Mouse (Mus musculus) forebrain, embryonic 13.5 days (tissue): ENCODE measurements around the gene Tcf12. TPM values are rescaled to one million over a fixed set of nuclear protein-coding genes. Genes with fewer than 3 reads are reported as not detected.

ENCODE experiments used
- ATAC-seq: fragments of 200-750 bp; cut with Nextera tagmentation; 2 replicates; pipeline ENCODE4 v1.8.0; 2017
- H3K27ac ChIP-seq: fragments of 300-500 bp; sonication (generic); 2 replicates; pipeline ENCODE4 v1.5.1; 2015; ENCODE audit warnings: inconsistent platforms, mild to moderate bottlenecking, moderate library complexity
- H3K27me3 ChIP-seq: fragments of 300-500 bp; sonication (generic); 2 replicates; pipeline ENCODE4 v1.6.1; 2015; ENCODE audit warnings: mild to moderate bottlenecking, inconsistent platforms
- H3K36me3 ChIP-seq: fragments of 300-500 bp; sonication (generic); 2 replicates; pipeline ENCODE4 v1.6.1; 2015; ENCODE audit warnings: mild to moderate bottlenecking, inconsistent platforms; ENCODE audit not compliant: poor library complexity, severe bottlenecking
- H3K4me1 ChIP-seq: fragments of 300-500 bp; sonication (generic); 2 replicates; pipeline ENCODE4 v1.6.1; 2015; ENCODE audit warnings: inconsistent platforms
- H3K4me2 ChIP-seq: fragments of 300-500 bp; sonication (generic); 2 replicates; pipeline ENCODE4 v1.6.1; 2015; ENCODE audit warnings: inconsistent platforms, mild to moderate bottlenecking, moderate library complexity
- H3K4me3 ChIP-seq: fragments of 300-500 bp; sonication (generic); 2 replicates; pipeline ENCODE4 v1.5.1; 2015; ENCODE audit warnings: mild to moderate bottlenecking, inconsistent platforms
- H3K9ac ChIP-seq: fragments of 300-500 bp; sonication (generic); 2 replicates; pipeline ENCODE4 v1.6.1; 2015; ENCODE audit warnings: mild to moderate bottlenecking, inconsistent platforms
- H3K9me3 ChIP-seq: fragments of 300-500 bp; sonication (generic); replicated peaks from 2 replicates; pipeline ENCODE4 v1.6.1; 2016; ENCODE audit warnings: inconsistent platforms
- WGBS: fragments of 180-500 bp; shearing (Covaris S2); methylation state at CpG from one replicate; pipeline ENCODE4 v1.1.7; 2015; 5-methylcytosine and 5-hydroxymethylcytosine counted together
- polyA plus RNA-seq: library from polyadenylated mRNA; unstranded; fragments of >200 nt; fragmentation: Nextera tagmentation; extraction: Ambion mirVana; gene quantifications from 2 replicates; pipeline ENCODE4 v1.2.1, GENCODE M21; 2015

Tcf12 gene
- polyA plus RNA-seq, 1 experiment from 2014 or later = 83.1 TPM

GRCm38 (mm10) chr9:71827371-71827770 lies 284.3 kb downstream of the Tcf12 start:
- Histone ChIP-seq H3K9me3 (no peaks in the 10 kb centered on the region), H3K9ac (no peak overlapping the region), H3K4me2 (no peak overlapping the region), H3K27me3 (no peaks in the 10 kb centered on the region), H3K36me3 (no peaks in the 10 kb centered on the region), H3K27ac (no peak overlapping the region), H3K4me1 (no peaks in the 10 kb centered on the region), H3K4me3 (no peak overlapping the region)
- 94% methylated on average over 5 of the region's 5 CpGs for WGBS
- ATAC-seq = no peak

- ATAC-seq = no peak
- H3K27me3 ChIP-seq = no peaks in the 10 kb centered on the region
- no peaks in the 10 kb centered on the region for H3K4me1 ChIP-seq
- H3K9ac ChIP-seq = no peak overlapping the region
- H3K9me3 ChIP-seq = no peaks in the 10 kb centered on the region
- H3K4me3 ChIP-seq = no peak overlapping the region
- no peaks in the 10 kb centered on the region for H3K36me3 ChIP-seq
- WGBS = 84% methylated on average over 12 of the region's 12 CpGs
- no peak overlapping the region for H3K27ac ChIP-seq
- H3K4me2 ChIP-seq = no peak overlapping the region
These were observed 285.6 kb downstream of the Tcf12 start for GRCm38 (mm10) chr9:71826040-71826525.

GRCm38 (mm10) chr9:71822003-71822402 lies 289.7 kb downstream of the Tcf12 start:
- H3K9ac ChIP-seq = no peak overlapping the region
- ATAC-seq = no peak
- H3K27me3 ChIP-seq = no peaks in the 10 kb centered on the region
- 90% methylated on average over 3 of the region's 3 CpGs for WGBS
- H3K4me1 ChIP-seq = no peaks in the 10 kb centered on the region
- no peak overlapping the region for H3K4me2 ChIP-seq
- H3K27ac ChIP-seq = no peak overlapping the region
- no peak overlapping the region for H3K4me3 ChIP-seq
- no peaks in the 10 kb centered on the region for H3K36me3 ChIP-seq
- no peaks in the 10 kb centered on the region for H3K9me3 ChIP-seq

GRCm38 (mm10) chr9:71818453-71818852 lies 293.2 kb downstream of the Tcf12 start:
- Histone ChIP-seq H3K27ac (no peak overlapping the region), H3K9ac (no peak overlapping the region), H3K36me3 (no peaks in the 10 kb centered on the region), H3K9me3 (no peaks in the 10 kb centered on the region), H3K27me3 (no peaks in the 10 kb centered on the region), H3K4me3 (no peak overlapping the region), H3K4me2 (no peak overlapping the region), H3K4me1 (no peaks in the 10 kb centered on the region)
- WGBS = 92% methylated on average over 7 of the region's 7 CpGs
- ATAC-seq = no peak

- Histone ChIP-seq H3K4me1 (0 out of 2 replicates have a peak, but pooled peaks cover 3% of the 10 kb centered on the region), H3K4me2 (no peak overlapping the region), H3K36me3 (no peaks in the 10 kb centered on the region), H3K27ac (no peak overlapping the region), H3K27me3 (no peaks in the 10 kb centered on the region), H3K9ac (no peak overlapping the region), H3K4me3 (no peak overlapping the region), H3K9me3 (no peaks in the 10 kb centered on the region)
- ATAC-seq = no peak
- 75% methylated on average over 3 of the region's 3 CpGs for WGBS
These were observed 295.6 kb downstream of the Tcf12 start for GRCm38 (mm10) chr9:71816121-71816520.

GRCm38 (mm10) chr9:71813565-71813964 lies 298.1 kb downstream of the Tcf12 start:
- Histone ChIP-seq H3K4me3 (no peak overlapping the region), H3K9me3 (no peaks in the 10 kb centered on the region), H3K27me3 (0 out of 2 replicates have a peak, but pooled peaks cover 5% of the 10 kb centered on the region), H3K4me1 (0 out of 2 replicates have a peak, but pooled peaks cover 3% of the 10 kb centered on the region), H3K36me3 (no peaks in the 10 kb centered on the region), H3K27ac (no peak overlapping the region), H3K9ac (no peak overlapping the region), H3K4me2 (no peak overlapping the region)
- ATAC-seq = no peak
- WGBS = 80% methylated on average over 3 of the region's 3 CpGs

GRCm38 (mm10) chr9:71812914-71813313 lies 298.8 kb downstream of the Tcf12 start:
- H3K4me1 ChIP-seq = 0 out of 2 replicates have a peak, but pooled peaks cover 3% of the 10 kb centered on the region
- H3K4me3 ChIP-seq = no peak overlapping the region
- H3K9ac ChIP-seq = no peak overlapping the region
- H3K36me3 ChIP-seq = no peaks in the 10 kb centered on the region
- H3K4me2 ChIP-seq = no peak overlapping the region
- H3K27ac ChIP-seq = no peak overlapping the region
- no peaks in the 10 kb centered on the region for H3K9me3 ChIP-seq
- H3K27me3 ChIP-seq = 0 out of 2 replicates have a peak, but pooled peaks cover 5% of the 10 kb centered on the region
- WGBS = 28% methylated on average over 4 of the region's 4 CpGs
- ATAC-seq = no peak

GRCm38 (mm10) chr9:71812402-71812801 lies 299.3 kb downstream of the Tcf12 start:
- H3K4me3 ChIP-seq = no peak overlapping the region
- H3K36me3 ChIP-seq = no peaks in the 10 kb centered on the region
- 38% methylated on average over 4 of the region's 4 CpGs for WGBS
- no peak for ATAC-seq
- H3K4me1 ChIP-seq = 0 out of 2 replicates have a peak, but pooled peaks cover 3% of the 10 kb centered on the region
- H3K27me3 ChIP-seq = 0 out of 2 replicates have a peak, but pooled peaks cover 5% of the 10 kb centered on the region
- H3K9ac ChIP-seq = no peak overlapping the region
- H3K4me2 ChIP-seq = no peak overlapping the region
- no peaks in the 10 kb centered on the region for H3K9me3 ChIP-seq
- no peak overlapping the region for H3K27ac ChIP-seq

- Histone ChIP-seq H3K9me3 (no peaks in the 10 kb centered on the region), H3K27ac (no peak overlapping the region), H3K4me1 (0 out of 2 replicates have a peak, but pooled peaks cover 3% of the 10 kb centered on the region), H3K4me2 (no peak overlapping the region), H3K36me3 (no peaks in the 10 kb centered on the region), H3K27me3 (0 out of 2 replicates have a peak, but pooled peaks cover 5% of the 10 kb centered on the region), H3K9ac (no peak overlapping the region), H3K4me3 (no peak overlapping the region)
- WGBS = 67% methylated on average over 5 of the region's 5 CpGs
- no peak for ATAC-seq
These were observed 300.3 kb downstream of the Tcf12 start for GRCm38 (mm10) chr9:71811404-71811803.

- H3K4me3 ChIP-seq = no peak overlapping the region
- 0 out of 2 replicates have a peak, but pooled peaks cover 3% of the 10 kb centered on the region for H3K4me1 ChIP-seq
- H3K4me2 ChIP-seq = no peak overlapping the region
- WGBS = 71% methylated on average over 2 of the region's 2 CpGs
- ATAC-seq = no peak
- H3K9ac ChIP-seq = no peak overlapping the region
- H3K27me3 ChIP-seq = 0 out of 2 replicates have a peak, but pooled peaks cover 5% of the 10 kb centered on the region
- no peaks in the 10 kb centered on the region for H3K36me3 ChIP-seq
- H3K27ac ChIP-seq = no peak overlapping the region
- no peaks in the 10 kb centered on the region for H3K9me3 ChIP-seq
These were observed 300.9 kb downstream of the Tcf12 start for GRCm38 (mm10) chr9:71810723-71811122.

GRCm38 (mm10) chr9:71808640-71809254 lies 302.9 kb downstream of the Tcf12 start:
- Histone ChIP-seq H3K9me3 (no peaks in the 10 kb centered on the region), H3K27ac (no peak overlapping the region), H3K36me3 (no peaks in the 10 kb centered on the region), H3K4me2 (peak overlapping the region; percentile 20; the same call in 1 of the 2 replicates), H3K4me3 (no peak overlapping the region), H3K4me1 (0 out of 2 replicates have a peak, but pooled peaks cover 3% of the 10 kb centered on the region), H3K9ac (no peak overlapping the region), H3K27me3 (0 out of 2 replicates have a peak, but pooled peaks cover 5% of the 10 kb centered on the region)
- WGBS = 39% methylated on average over 11 of the region's 11 CpGs
- ATAC-seq = no peak

- WGBS = 71% methylated on average over 4 of the region's 4 CpGs
- Histone ChIP-seq H3K9me3 (no peaks in the 10 kb centered on the region), H3K4me3 (no peak overlapping the region), H3K27ac (no peak overlapping the region), H3K9ac (no peak overlapping the region), H3K27me3 (0 out of 2 replicates have a peak, but pooled peaks cover 5% of the 10 kb centered on the region), H3K36me3 (no peaks in the 10 kb centered on the region), H3K4me2 (no peak overlapping the region), H3K4me1 (0 out of 2 replicates have a peak, but pooled peaks cover 3% of the 10 kb centered on the region)
- no peak for ATAC-seq
These were observed 303.9 kb downstream of the Tcf12 start for GRCm38 (mm10) chr9:71807801-71808200.
